Mouse (Mus musculus): Measurements from ENCODE around the gene Ap3b2.

DNA sequence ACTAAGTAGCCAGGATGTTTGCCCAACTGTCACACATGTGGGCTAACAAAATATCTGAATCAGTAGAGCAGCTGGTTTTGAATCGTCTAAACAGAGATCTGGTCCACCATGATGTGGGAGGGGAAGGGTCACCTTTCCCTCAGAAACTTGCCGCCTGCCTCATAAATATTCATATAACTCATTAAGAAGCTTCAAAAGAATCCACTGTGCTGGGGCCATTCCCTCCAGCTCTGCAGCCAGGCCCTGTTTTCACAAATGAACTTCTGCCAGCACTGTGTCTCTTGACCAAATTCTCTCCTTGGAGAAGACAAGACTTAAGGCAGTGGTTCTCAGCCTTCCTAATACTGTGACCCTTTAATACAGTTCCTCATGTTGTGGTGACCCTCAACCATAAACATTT, 45.8 kb upstream of the Ap3b2 start:
- TF ChIP-seq CTCF (IDR thresholded peaks at IDR 0.05; ENCODE audit: control insufficient read depth, insufficient read depth, insufficient replicate concordance, low read depth, low read length) (no peak), POLR2A (IDR thresholded peaks at IDR 0.05; ENCODE audit: control insufficient read depth, low read depth, low read length) (no peak)
